Mouse (Mus musculus) forebrain, embryonic 14.5 days (tissue): Measurements from ENCODE around the gene 1700067K01Rik. TPM values are rescaled to one million over a fixed set of nuclear protein-coding genes. Genes with fewer than 3 reads are reported as not detected.
"Not testable (repeated sequence)": the region's sequence is repeated elsewhere in the genome, so short reads cannot be mapped to it uniquely, and the experiment has no call there.

Experiments
- ATAC-seq: fragments of 200-750 bp; cut with Nextera tagmentation; 2 replicates; pipeline ENCODE4 v1.8.0; 2017; ENCODE audit warnings: mild to moderate bottlenecking, moderate library complexity
- DNase-seq: peaks from one replicate; pipeline ENCODE4 v3.0.0-alpha.2; 2015; ENCODE audit warnings: low spot score
- H3K27ac ChIP-seq: fragments of 300-500 bp; sonication (generic); 2 replicates; pipeline ENCODE4 v1.5.1; 2014; ENCODE audit warnings: low read depth, mild to moderate bottlenecking, control low read depth, low read length, moderate library complexity
- H3K27me3 ChIP-seq: fragments of 300-500 bp; sonication (generic); replicated peaks from 2 replicates; pipeline ENCODE4 v1.6.1; 2014; ENCODE audit warnings: low read length, control low read depth, mixed read lengths; ENCODE audit not compliant: control insufficient read depth, insufficient read depth
- H3K36me3 ChIP-seq: fragments of 300-500 bp; sonication (generic); 2 replicates; pipeline ENCODE4 v1.6.1; 2014; ENCODE audit warnings: low read length, control low read depth; ENCODE audit not compliant: control insufficient read depth, insufficient read depth
- H3K4me1 ChIP-seq: fragments of 300-500 bp; sonication (generic); 2 replicates; pipeline ENCODE4 v1.6.1; 2014; ENCODE audit warnings: antibody characterized with exemption, low read length, control low read depth; ENCODE audit not compliant: control insufficient read depth, insufficient read depth
- H3K4me2 ChIP-seq: fragments of 300-500 bp; sonication (generic); 2 replicates; pipeline ENCODE4 v1.6.1; 2014; ENCODE audit warnings: mild to moderate bottlenecking, control low read depth, low read length
- H3K4me3 ChIP-seq: fragments of 300-500 bp; sonication (generic); 2 replicates; pipeline ENCODE4 v1.5.1; 2014; ENCODE audit warnings: low read depth, low read length, control low read depth
- H3K9ac ChIP-seq: fragments of 300-500 bp; sonication (generic); 2 replicates; pipeline ENCODE4 v1.6.1; 2014; ENCODE audit warnings: mild to moderate bottlenecking, low read length, control low read depth, moderate library complexity
- H3K9me3 ChIP-seq: fragments of 300-500 bp; sonication (generic); replicated peaks from 2 replicates; pipeline ENCODE4 v1.6.1; 2016; ENCODE audit warnings: low read length, control low read depth, mixed read lengths; ENCODE audit not compliant: control insufficient read depth
- WGBS: fragments of 180-500 bp; shearing (Covaris S2); extraction: QIAGEN DNeasy Blood & Tissue Kit; methylation state at CpG from one replicate; pipeline ENCODE4 v1.1.7; 2014; 5-methylcytosine and 5-hydroxymethylcytosine counted together
- polyA plus RNA-seq: library from polyadenylated mRNA; unstranded; fragments of >200 nt; fragmentation: Nextera tagmentation; extraction: Ambion mirVana; gene quantifications from 2 replicates; pipeline ENCODE4 v1.2.1, GENCODE M21; 2014

The 1700067K01Rik gene
- polyA plus RNA-seq, 1 experiment from 2014 or later = 0.77 TPM

DNA sequence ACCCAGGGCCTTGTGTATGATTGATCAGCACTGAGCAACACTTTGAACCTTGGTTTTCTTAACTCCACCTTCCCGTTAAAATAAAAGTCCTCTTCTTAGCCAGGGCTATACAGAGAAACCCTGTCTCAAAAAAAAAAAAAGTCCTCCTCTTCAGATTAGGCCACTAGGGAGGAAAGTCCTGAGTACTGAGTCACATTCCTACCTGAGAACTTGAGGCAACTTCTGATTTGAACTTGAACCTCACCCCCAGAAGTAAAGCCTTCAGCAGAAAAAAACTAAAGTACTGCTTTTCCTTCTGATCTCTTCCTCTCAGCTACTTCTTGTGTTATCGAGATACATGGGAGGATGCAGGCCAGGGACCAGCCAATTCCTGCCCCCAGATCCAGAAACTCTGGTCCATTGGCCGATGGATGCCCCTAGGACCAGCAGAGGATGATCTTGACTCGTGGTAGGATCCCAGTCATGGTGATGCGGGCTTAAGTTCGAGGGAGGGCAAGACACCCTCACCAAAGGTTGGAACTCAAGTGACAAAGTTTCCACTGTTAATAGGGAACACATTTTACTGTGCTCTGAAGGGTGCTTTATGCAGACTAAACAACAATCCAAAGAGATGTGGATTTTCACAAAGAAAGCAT, 2.4 kb downstream of the 1700067K01Rik start:
- peak overlapping the region; percentile 79 for H3K9ac ChIP-seq

DNA sequence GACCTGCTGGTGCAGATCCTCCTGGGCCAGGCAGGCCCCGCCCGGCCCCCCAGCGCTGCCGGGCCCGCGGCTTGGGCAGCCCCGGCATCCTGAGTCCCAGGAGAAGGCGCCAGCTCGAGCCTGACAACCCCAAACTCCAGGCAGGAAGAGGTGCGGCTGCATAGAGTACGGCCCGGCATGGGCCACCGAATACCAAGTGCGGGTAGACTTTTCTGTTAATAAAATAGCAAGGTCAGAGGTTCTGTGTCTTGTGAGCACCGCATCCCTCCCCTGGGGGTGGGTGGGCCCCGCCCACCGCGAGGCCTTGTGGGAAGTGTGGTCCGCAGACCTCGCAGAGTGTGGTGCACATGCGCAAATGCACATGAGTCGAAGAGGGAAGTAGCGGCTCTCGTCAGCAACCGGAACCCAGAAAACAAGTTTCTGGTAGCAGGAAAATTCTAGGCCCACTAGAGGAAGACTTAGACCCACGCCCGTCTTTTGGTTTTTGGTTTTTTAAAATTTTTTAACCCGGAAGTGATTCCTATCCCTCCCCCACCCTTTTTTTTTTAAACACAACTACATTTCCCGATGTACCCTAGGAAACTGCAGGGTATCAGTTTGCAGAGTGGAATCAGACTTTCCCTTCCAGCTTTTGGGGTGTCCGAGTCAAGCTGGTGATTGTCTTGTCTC, 3.4 kb downstream of the 1700067K01Rik start:
- 2% methylated on average over 30 of the region's 30 CpGs for WGBS
- ATAC-seq (peak; percentile 88), DNase-seq (peak; percentile 96)
- Histone ChIP-seq H3K4me2 (peak overlapping the region; percentile 96), H3K9ac (peak overlapping the region; percentile 79), H3K9me3 (no peaks in the 10 kb centered on the region), H3K4me3 (peak overlapping the region; percentile 58), H3K36me3 (peaks cover 18% of the 10 kb centered on the region), H3K27me3 (peaks cover 9% of the 10 kb centered on the region), H3K27ac (peak overlapping the region; percentile 63; the same call in 1 of the 2 replicates), H3K4me1 (peaks cover 15% of the 10 kb centered on the region)

More for the DNA sequence above, 2.4 kb downstream of the 1700067K01Rik start:
- H3K27ac ChIP-seq = no peak overlapping the region
- DNase-seq = no peak
- H3K4me3 ChIP-seq = peak overlapping the region; percentile 58
- peak overlapping the region; percentile 96 for H3K4me2 ChIP-seq
- peaks cover 25% of the 10 kb centered on the region for H3K36me3 ChIP-seq
- no peaks in the 10 kb centered on the region for H3K9me3 ChIP-seq
- H3K4me1 ChIP-seq = peaks cover 23% of the 10 kb centered on the region
- WGBS = 75% methylated on average over 6 of the region's 6 CpGs
- no peak for ATAC-seq
- peaks cover 10% of the 10 kb centered on the region for H3K27me3 ChIP-seq

DNA sequence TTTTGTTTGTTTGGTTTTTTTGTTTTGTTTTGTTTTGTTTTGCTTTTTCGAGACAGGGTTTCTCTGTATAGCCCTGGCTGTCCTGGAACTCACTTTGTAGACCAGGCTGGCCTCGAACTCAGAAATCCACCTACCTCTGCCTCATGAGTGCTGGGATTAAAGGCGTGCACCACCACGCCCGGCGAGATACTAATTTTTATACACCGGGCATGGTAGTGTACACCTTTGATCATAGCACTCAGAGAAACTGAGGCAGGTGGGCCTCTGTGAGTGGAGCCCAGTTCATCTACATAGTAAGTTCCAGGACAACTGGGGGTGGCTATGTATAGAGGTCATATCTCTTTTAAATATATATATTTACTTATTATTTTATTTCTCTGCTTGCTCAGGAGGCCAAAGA, 4.2 kb downstream of the 1700067K01Rik start:
- H3K9me3 ChIP-seq, H3K9ac ChIP-seq, H3K4me3 ChIP-seq, ATAC-seq, H3K27ac ChIP-seq, DNase-seq, H3K4me2 ChIP-seq: not testable (repeated sequence)
- WGBS = 94% methylated on average over 7 of the region's 7 CpGs
- H3K4me1 ChIP-seq = peaks cover 15% of the 10 kb centered on the region
- peaks cover 13% of the 10 kb centered on the region for H3K27me3 ChIP-seq
- H3K36me3 ChIP-seq = peaks cover 11% of the 10 kb centered on the region; the same call in 1 of the 2 replicates

DNA sequence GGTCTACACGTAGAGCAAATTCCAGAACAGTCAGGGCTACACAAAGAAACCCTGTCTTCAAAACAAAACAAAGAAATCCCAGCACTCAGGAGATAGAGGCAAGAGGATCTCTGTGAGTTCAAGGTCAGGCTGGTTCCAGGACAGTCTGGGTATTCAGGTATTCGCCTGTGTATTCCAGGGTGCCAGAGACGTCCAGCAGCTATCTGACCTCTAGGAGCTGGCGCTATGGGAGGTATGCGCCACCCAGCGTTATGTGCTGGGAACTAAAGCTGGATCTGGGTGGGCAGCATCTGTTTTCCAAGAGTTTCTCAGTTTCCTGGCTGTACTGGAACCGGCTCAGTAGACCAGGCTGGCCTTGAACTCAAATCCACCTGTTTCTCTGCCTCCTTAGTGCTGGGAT, 7.1 kb downstream of the 1700067K01Rik start:
- Histone ChIP-seq H3K4me1 (peaks cover 12% of the 10 kb centered on the region), H3K4me2 (no peak overlapping the region), H3K36me3 (no peaks in the 10 kb centered on the region), H3K9ac (no peak overlapping the region), H3K27me3 (peaks cover 35% of the 10 kb centered on the region), H3K4me3 (no peak overlapping the region), H3K9me3 (no peaks in the 10 kb centered on the region), H3K27ac (no peak overlapping the region)
- WGBS = 33% methylated on average over 7 of the region's 7 CpGs
- DNase-seq (no peak), ATAC-seq (no peak)

DNA sequence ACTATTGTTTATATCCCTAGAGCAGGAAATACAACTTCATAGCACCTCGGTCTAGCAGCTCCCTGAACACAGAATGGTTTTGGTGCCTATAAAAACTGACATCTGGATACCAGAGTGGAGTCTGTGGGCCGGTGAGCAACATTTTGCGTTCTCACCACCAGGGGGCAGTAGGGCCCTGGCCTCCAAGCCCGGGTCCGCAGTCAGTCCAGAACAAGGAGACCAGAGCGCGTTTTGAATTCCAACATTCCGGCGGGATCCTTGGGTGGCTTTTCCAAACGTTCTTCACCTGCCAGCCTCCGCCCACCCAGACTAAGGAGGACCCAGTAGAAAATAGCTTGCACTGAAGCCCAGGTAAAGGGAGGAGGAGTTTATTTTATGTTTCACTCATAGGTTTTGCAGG, 8.6 kb downstream of the 1700067K01Rik start:
- Histone ChIP-seq H3K9me3 (no peaks in the 10 kb centered on the region), H3K4me3 (no peak overlapping the region), H3K4me2 (no peak overlapping the region), H3K27me3 (peaks cover 38% of the 10 kb centered on the region), H3K9ac (no peak overlapping the region), H3K4me1 (peaks cover 6% of the 10 kb centered on the region), H3K36me3 (no peaks in the 10 kb centered on the region), H3K27ac (no peak overlapping the region)
- 1% methylated on average over 11 of the region's 11 CpGs for WGBS
- peak; percentile 82 for DNase-seq
- peak; percentile 49; the same call in 1 of the 2 replicates for ATAC-seq

DNA sequence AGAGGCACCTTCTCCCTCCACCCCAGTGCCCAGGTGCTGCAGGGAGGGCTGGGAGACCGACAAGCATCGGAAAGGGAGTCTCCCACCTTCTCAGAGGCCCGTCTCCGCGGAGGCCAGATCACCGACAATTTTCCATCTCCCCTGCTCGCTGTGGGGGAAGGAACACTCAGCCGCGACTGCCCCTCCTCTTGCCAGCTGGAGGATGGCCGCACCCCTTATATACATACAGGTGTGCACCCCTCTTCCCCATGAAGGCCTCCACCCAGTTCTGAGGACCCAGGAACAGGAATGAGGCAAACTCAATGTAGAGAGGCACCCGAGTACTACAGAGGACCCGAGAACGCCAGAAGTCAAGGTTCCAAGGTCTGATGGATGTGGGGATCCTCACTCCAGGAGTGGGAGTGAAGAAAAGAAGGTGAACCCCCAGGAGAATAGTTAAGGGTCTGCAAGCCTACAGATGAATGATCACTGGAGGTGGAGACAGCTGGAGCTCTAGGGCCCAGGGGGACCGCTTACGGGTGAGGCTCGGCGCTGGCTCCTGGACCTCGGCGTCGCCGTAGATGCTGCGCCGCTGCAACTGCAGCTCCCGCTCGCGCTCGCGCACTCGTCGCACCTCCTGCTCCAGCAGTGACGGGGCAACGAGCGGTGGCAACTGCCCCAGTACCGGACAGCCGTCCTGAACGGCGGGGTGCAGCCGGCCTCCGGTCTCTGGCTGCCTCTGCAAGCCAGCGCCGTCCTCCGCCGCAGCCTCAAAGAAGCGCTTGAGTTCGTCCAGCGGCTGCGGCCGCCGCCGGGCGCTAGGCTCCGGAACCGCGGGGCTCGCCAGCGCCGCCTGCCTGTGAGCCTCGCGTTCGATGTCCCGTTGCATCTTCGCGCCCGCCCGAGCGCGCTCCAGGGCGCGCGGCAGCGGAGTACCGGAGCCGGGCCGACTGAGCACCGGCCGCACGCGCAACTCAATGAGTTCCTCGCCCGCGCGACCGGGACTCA, 9.6 kb downstream of the 1700067K01Rik start:
- H3K27ac ChIP-seq = no peak overlapping the region
- peaks cover 2% of the 10 kb centered on the region; the same call in 1 of the 2 replicates for H3K4me1 ChIP-seq
- DNase-seq (peak; percentile 77), ATAC-seq (peak; percentile 78)
- H3K27me3 ChIP-seq = peaks cover 38% of the 10 kb centered on the region
- no peaks in the 10 kb centered on the region for H3K36me3 ChIP-seq
- WGBS = 2% methylated on average over 82 of the region's 83 CpGs
- no peaks in the 10 kb centered on the region for H3K9me3 ChIP-seq
- H3K9ac ChIP-seq = peak overlapping the region; percentile 57
- peak overlapping the region; percentile 94 for H3K4me2 ChIP-seq
- H3K4me3 ChIP-seq = peak overlapping the region; percentile 52

DNA sequence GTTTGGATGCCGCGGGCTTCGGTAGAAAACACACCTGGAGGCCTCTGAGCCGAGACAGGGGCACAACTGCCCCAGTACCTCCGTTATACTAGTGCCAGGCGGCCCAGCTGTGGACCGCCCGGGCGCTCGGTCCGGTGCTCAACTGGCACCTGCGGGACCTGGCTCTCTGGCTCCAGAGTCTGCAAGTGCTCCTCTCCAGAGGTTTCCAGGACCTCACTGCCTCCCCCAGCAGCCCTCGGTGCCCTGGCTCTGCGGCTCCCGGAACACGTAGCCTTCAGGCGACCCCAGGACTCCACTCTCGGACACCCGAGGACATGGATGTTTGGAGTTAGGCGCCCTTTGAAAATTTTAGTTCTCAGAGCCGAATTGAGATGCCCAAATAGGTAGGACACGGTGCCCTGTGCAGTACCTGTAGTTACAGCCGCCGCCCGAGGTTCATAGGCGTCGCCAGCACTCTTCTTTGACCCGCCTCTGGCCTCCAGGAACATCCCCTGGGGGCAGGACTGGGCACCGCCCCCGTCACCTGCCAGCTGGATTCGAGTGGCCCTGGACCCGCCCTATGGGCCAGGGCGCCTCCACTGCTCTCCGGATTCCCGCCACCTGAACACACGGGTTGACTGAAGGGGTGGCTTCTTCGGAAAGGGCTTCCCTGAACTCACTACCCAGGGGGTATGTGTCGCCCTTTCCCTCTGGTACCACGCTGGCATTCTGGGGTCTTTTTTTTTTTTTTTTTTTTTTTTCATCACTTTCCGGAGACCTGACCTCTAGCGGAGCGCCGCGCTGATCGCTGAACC, 10.6 kb downstream of the 1700067K01Rik start, which contains the start of gene 2210011C24Rik:
Gene 2210011C24Rik, minus strand, starts transcription at position 467 of the 794 bp plus-strand sequence.
- Histone ChIP-seq H3K27me3 (peaks cover 38% of the 10 kb centered on the region), H3K9me3 (no peaks in the 10 kb centered on the region), H3K36me3 (no peaks in the 10 kb centered on the region), H3K4me1 (peaks cover 2% of the 10 kb centered on the region; the same call in 1 of the 2 replicates), H3K27ac (no peak within 1 kb of the TSS), H3K9ac (peak within 1 kb of the TSS; percentile 57), H3K4me2 (peak within 1 kb of the TSS; percentile 94), H3K4me3 (peak within 1 kb of the TSS; percentile 52)
- ATAC-seq (peak; percentile 22; the same call in 1 of the 2 replicates), DNase-seq (no peak)
- WGBS = under 1% methylated on average over 45 of the region's 45 CpGs
